Mouse (Mus musculus) adrenal gland, postnatal 25 days (tissue): ENCODE results near the gene Nuak1. TPM values are rescaled to one million over a fixed set of nuclear protein-coding genes. Genes with fewer than 3 reads are reported as not detected.

Source experiments
- DNase-seq: peaks from one replicate; pipeline ENCODE4 v3.0.0; 2021; ENCODE audit warnings: mixed read lengths
- total RNA-seq: library from RNA; stranded (reverse); gene quantifications from 2 replicates; pipeline ENCODE4 v1.2.3, GENCODE M21; 2021

The Nuak1 gene
- total RNA-seq, 1 experiment from 2014 or later = 7.8 TPM

DNA sequence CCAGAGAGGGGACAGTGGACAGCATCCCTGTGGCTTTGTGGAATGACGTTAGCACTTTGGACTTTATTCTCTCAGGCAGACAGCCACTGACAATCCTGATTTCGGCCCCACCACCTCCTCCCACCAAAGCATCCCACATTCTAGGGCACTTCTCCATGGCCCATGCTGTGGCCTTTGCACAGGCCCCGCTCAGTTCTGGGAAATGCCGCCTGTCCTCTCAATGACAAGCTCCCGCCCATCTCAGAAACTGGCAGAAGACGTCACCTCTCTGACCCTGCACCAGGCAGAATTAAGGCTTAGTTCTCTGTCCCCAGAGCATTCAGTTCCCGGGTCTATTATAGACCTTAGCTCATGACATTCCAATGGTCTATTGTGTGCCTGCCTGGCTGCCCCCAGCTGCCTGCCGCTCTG is 7.0 kb upstream of the Nuak1 start:
- DNase-seq = no peak

DNA sequence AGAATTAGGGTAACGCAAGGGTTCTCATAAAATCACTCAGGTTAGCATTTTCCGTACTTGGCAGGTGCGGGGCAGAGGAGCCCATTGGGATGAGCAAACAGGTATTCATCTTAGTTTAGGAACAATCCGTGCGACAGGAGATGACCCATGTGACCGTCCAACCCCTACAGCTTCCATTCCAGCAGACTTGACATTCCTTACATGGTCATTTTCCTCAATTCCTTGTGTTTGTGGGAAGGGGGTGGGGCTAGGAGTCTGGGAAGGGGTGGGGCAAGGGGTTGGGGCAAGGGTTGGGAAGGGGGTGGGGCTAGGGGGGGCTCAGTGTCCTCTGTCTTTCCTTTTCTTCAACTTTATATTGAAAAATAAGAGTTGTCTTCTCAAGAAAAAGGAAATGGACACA is 6.3 kb upstream of the Nuak1 start:
- no peak for DNase-seq

DNA sequence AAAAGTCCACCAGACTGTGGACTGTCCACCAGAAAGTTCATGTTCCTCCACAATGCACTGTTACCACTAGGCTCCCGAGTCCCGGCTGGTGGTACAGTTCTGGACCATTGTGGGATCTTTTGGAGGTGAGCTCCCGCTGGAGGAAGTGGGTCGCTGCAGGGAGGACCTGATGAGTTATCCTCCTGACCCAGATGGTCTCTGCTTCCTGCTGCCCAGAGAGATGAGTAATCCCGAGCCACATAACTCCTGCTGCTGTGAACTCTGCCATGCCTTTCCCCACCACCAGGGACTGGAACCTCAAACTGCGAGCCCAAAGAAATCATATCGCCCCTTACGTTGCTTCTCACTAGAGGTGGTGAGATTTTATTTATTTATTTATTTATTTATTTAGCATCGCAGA is 4.0 kb upstream of the Nuak1 start:
- DNase-seq = no peak

DNA sequence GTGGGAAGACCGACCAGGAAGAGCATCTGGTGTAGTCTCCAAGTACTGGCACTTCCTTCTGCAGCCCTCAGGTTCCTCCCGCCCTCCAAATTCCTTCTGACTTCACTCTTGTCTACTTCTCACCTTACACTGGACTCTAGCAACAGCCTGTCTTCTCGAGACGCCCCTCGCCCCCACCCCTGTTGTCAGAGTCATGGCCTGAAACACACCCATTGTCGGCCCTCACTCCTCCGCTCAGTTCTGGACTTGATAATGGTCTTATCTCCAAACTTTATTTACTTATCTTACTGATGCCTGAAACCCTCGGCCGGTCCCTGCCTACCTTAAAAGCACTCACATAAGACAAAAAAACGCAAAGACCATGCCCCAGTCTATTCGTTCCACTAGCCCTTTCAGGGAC is 1.4 kb upstream of the Nuak1 start:
- no peak for DNase-seq

DNA sequence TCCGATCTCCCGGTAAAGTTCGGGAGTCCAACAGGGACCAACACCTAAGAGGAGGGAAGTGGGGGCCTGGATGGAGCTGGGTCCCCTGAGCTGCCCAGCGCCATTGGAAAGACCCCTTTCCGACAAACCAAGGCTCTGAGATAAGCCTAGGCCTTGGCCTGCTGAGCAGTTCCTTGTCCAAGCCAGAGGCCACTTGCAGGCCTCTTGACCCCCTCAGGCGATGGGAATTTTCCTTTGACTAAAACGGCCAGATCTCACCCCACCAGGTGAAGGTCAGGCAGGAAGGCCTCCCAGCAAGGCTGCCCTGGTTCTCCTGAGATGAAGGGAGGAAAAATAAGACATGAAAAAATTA is 1.0 kb upstream of the Nuak1 start:
- peak; percentile 34 for DNase-seq

DNA sequence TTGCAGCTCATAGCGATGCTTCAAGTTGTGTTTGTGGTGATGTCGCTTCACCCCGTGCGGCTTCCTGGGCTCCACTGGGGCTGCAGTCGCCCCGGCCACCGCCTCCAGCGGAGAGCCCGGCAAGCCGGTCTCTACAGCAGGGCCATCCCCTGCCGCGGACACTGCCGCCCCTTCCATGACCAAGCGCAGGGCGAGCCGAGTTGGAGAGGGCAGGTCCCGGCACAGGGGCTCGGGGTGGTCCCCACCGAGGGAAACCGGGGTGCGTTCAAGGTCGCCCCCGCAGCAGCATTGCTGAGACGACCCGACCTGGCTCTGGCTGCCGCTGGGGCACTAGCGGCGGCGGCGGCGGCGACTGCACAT is 236 bp downstream of the Nuak1 start:
- no peak for DNase-seq

DNA sequence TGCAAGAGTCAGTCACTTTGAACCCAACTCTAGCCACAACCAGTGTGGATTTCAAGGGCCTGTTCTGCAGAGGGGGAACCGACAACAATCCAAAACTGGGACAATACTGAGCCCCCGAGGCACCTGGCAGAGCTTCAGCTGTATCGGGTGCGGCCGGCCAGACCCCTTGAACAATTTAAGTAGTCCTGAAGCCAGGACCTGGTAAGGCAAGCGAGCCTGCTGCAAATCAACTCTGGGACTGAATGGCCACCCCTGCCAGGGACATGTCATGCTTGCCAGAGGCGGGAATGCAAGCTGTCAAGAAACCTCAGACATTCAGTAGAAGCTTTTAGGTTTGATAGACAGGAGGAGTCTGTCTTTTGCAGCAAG is 1.2 kb downstream of the Nuak1 start:
- DNase-seq = no peak

DNA sequence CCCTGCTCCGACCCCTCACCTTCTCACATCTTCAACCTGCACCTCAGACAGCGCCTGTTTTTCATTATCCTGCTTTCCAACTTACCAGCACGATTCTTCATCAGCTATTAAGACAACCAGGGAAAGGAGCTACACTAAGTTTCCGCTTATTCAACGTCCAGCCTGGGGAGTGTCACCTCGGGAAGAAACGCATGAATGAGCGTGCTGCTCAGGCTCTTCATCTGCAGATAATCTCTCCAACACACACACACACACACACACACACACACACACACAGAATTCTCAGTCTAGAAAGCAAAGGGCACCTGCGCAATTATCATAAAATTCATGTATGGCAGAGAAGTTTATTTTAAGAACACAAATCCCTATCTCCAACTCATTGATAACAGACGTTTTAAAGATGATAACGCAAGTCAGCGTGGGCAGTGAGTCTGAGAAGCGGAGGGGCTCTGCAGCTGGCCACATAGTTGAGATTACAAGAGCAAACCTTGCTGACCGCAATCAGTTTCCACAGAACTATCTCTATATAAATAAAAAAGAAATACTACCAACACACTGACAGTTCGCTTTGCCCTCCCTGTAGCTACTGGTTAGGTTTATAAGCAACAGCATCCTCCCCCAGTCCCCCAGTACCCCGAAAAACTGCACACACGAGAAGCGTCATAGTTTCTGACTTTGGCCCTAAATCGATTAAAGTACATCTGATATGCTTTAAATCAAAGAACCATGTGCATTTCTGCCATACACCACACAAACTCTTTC is 1.8 kb downstream of the Nuak1 start:
- no peak for DNase-seq

DNA sequence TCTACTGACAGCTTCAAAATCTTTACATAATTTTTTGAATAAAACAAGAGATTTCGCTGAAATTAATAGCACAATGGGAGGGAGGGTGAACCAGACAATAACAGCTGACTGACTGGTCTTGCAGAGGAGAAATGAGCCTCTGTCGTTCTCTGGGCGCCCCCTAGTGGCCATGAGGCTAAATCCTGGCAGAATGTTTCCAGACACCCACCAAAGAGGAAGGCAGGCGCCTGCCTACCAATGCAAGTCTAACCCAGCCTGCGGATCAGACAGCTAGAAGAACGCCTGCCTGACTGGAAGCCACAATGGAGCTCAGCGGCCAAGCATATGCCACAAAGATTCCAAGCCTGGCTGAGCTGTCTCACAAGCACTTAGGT is 2.4 kb downstream of the Nuak1 start:
- peak; percentile 97 for DNase-seq

DNA sequence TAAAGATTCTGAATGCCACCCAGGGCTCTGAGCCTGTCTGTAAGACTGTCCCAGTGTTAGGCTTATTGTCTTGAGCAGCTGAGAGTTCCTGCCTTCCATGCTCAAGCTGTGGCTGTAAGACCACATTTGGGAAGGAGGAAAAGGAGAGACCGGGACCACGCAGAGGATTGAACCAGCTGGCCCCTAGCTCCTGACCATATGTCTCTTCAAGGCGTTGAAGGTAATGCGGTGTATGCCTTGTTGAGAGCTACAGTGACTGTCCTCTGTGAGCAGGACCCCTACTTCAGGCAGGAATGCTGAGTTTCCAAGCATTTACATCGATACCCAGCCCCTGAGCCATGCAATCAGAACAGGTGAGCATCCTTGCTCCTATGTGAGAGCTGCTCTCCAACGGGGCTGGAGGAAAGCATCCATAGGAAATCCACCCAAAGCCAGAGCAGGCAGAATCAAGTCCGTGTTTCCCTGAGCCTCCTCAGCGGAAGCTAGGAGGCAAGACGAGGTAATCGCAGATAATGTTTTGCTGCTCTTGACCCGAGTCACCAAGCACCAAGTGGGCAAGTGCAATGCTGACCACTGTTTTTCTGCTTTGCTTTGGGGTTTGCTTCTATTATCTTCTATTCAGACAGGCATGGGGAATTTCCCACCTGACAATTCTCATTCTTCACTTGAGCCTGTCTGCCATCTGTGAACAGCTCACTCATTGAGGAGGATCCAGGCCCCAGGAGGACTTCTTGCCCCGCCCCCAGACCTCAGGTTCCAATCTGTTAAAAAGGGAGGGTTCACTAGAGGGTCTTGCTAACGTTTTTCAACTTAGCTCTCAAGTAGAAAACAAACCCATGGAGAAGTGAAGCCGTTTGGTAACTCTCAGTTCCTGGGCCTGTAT is 3.0 kb downstream of the Nuak1 start:
- DNase-seq = no peak

DNA sequence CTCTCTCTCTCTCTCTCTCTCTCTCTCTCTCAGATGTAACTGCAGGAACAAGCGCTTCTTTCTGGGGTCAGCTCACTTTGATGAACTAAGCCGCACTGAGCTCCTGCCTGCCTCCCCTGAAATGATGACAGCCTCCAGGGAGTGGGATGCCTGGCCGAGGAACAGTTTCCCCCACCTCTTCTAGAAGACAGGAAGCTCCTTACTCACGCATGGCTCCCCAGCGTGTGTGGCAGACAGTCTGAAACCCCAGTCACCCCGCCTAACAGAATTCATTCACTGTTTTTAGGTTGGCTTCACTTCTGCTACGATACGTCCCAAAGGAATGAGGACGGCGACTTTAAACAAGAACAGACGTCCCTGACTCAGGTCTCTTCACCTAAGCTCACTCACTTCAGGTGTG is 4.5 kb downstream of the Nuak1 start:
- DNase-seq = no peak

DNA sequence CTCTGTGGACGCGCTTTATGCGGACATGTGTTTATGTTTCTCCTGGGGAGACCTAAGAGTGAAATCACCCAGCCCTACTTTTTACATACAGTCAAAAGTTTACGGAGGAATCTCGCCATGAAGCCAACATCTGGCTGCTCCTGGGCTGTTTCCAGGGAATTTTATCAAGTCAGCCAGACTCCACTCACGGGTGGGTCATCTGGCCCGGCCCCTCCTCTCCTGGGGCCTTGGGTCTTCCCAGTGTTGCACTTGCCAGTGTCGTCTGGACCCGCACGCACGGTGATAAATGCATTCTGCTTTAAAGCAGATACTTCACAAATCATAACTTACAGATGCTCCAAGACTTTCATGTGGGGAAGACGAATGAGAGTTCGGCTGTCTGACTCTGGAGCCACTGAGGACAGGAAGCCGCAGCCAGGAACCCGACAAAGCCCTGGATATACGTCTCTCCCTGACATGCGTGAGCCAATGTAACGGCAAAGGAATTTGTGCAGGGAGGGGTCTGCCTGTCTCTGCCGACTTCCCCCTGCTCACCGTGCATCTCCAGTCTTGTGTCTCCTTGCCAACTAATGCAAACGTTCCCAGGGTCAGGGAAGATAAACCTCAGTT is 7.1 kb downstream of the Nuak1 start:
- DNase-seq = no peak

DNA sequence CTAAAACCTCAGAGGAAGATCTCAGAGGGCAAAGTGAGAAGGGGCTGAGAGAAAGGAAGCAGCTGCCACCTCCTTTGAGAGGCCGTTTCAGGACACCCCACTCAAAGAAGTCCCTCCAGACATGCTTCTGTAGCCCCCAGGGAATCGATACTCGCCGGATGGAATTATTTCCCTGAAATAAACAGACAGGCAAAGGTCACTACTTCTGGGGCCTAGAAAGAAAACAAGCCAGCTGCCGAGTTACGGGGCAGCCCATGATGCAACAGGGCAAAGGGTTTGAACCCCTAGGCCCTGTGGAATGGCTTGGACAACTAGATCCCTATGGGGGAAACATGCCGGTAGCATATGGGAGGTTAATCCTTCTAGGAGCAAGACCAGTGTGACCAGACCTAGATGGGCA is 16.0 kb downstream of the Nuak1 start:
- no peak for DNase-seq

DNA sequence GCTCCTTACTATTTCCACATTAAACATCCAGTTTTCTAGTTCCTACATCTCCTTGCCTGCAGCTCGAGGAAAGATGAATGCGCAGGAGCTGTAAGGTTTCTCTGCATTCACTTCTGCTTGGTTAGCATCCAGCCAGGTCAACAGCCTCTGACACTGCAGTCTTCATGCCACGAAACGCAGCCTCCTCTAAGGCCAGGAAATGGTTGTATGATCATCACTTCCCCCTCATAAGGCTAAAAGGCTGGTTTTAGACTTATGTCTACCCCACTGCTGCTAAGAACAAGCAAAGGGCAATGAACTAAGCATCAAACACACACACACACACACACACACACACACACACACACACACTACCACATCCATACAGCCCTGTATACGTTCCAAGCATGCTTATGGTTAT is 16.5 kb downstream of the Nuak1 start:
- no peak for DNase-seq

DNA sequence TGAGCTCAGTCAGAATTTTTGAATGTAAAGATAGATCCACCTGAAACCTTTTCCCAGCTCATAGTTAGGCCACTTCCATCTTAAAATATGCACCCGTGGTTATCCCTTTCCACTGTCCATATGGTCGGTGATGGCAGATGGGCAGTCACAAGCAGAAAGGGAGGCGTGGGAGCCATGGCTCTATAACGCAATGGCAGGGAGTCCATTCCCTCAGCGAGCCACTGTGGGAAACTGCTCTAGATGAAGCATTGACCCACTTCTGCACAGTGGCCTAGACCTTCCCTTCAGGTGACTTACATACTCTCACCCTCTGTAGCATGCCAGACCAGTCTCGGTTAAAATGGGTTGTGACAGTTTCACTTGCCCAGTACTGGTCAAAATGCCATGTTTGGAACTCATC is 19.8 kb downstream of the Nuak1 start:
- no peak for DNase-seq

DNA sequence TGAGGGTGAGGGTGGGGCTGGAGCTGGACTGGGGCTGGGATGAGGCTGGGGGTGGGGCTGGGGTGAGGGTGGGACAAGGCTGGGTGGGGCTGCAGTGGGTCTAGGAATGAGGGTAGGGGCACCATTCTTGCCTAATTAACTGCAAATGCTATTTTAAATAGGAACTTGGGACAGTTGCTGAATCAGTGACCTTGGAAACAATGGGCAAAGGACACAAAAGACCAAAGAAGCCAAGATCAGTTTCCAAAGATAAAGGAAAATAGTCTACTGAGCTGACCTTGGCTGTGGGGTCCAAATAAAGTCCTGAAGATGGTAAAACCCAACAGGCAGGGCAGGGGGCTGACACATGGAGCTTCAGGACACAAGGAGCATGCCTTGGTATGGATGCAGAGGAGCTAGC is 22.0 kb downstream of the Nuak1 start:
- DNase-seq = no peak

DNA sequence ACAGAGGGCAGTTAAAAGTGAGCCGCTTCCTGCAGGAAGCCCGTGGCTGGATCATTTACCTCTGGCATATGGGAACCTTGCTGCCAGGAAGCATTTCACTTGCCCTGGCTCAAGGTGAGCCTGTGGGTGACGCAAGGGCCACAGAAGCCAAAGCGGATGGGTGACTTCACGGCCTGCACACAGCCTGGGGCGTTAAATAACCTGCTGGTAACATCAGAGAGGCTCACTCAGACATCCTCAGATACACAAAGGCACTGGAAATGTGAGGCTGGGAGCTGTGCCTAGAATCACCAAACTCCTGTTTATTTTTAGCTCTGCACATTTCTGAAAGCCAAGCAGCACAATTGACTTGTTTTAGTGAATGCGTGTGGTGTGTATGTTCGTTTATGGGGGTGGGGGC is 23.6 kb downstream of the Nuak1 start:
- DNase-seq = no peak

DNA sequence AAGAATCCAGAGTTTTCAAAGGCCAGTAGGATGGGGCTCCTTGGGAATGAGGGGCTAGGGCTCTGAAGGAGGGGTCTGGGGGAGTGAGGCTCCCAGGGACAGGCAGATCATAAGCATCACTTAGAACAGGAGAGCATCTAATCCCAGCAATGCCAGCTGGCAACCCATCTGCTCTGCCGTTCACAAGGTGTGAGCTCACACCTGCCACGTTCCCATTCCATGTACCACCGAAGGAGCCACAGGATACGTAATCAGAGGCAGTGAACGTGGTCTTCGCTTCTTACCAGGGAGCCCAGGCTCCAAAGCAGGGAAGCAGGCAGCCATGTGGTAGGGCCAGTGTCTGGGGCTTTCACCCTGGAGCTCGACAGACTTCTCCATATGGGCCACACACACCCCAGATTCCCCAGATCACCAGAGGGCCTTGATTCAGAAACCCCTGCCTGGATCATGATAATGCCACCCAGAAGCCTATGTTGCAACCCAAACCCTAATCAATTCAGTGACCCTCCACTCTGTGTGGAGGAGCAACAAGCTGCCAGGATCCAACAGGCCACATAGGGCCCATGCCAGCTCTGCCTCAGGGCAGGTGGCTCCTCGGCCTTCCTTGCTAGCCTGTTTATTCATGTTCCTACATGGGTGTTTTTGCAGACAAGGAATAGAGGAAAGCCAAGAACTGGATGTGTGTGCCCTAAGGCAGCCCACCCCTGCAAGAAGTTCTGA is 25.3 kb downstream of the Nuak1 start:
- DNase-seq = no peak

DNA sequence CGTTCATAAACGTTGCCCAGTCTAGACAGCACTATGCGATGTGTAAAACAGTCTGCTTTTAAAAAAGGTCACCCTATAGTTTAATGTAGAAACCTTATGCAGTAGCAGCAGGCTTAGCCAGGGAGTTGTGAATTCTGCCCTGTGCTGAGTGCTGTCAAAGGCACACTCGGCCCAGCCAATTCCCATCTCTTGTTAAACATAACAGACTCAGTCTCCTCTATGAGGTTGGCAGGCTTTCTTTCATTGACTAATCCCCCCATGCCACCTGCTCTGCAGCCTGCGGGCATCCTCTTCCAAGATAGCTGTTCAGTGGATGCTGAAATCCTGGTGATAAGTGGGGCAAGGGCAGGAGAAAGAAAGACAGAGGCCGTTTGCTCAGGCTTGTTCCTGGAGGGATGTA is 27.1 kb downstream of the Nuak1 start:
- DNase-seq = no peak

DNA sequence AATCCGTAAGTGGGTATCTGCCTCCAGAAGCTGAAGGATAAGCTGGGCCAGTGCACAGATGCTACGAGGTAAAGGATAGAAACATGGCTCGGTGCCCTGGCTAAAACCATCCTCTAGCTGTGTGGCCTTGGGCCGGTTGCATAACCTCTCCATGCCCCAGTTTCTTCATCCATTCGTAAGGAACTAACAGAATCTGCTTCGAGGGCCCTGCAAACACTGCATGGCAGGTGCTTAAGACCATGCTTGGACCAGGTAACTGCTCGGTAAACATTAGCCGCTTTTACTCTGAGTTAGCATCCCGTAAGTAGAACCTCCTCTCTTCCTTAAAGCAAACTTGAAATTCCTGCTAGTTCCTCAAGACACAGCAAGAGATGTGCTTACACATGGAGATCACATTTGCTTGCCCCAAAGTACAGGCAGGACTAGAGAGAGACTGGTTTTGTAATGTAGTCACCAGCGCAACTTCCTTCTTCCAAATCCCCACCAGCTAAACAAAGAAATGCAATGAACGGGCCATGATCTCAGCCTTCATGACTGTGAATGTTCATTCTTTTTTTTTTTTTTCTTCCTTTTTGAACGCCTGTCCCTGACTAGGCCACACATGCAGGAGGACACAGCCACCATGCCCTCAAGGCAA is 28.0 kb downstream of the Nuak1 start:
- DNase-seq = peak; percentile 77

DNA sequence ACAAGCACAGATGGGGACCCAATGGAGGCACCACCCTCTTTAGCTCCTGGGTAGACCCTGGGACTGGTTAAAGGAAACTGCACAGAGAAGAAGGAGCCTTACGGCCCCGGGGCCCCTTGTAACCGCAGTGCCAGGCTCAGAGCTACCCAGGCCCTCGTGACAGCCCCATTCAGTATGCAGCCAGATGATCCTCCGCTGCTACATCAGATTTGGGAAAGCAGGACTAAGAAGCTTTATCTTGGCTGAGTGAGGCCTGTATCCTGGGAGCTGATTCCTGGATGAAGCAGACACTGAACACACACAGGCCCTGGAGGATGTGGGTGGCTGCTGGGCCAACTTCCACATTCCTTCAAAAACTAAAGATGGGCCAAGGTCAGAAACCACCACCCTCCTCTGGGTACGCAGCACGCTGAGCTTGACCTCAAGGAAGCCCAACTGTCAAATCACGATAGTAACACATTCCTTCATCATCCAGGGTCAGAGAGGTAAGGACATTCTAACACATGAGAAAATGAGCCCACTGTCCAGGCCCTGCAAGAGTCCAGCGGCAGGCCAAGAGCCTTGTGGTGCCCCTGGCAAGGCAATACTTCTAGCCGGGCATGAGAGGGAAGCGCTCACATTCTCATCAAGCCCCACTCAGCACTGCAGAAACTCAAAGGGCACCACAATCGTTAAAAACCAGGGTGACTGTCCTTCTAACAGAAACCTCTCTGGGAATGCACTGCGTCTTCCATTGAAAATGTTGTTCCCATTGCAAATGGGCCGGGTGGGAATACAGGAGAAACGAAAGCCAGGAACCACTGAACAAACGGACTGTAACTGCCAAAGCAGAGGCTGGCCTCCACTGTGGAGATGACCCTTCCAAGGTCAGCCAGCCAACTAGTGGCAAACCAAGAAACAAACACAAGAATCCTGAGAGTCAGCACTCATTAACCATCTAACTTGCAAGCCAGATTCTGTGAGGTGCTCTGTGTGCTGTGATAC is 29.0 kb downstream of the Nuak1 start:
- DNase-seq = peak; percentile 32
